Mouse (Mus musculus) kidney, adult 2 months (tissue): ENCODE results near the gene Nmral1. TPM values are rescaled to one million over a fixed set of nuclear protein-coding genes. Genes with fewer than 3 reads are reported as not detected.
A peak's percentile ranks its signal among the peaks of the same experiment; 100 is the strongest.
"Not testable (repeated sequence)": the region's sequence is repeated elsewhere in the genome, so short reads cannot be mapped to it uniquely, and the experiment has no call there.

Experiments
- DNase-seq: peaks from one replicate; pipeline ENCODE4 v3.0.0; 2021
- H3K27ac ChIP-seq: fragments of 200-500 bp; 2 replicates; pipeline ENCODE4 v1.5.1; 2012; ENCODE audit warnings: low read depth, low read length, control low read depth, inconsistent platforms; ENCODE audit not compliant: insufficient read depth
- H3K27me3 ChIP-seq: fragments of 200-500 bp; replicated peaks from 2 replicates; pipeline ENCODE4 v1.6.1; 2012; ENCODE audit warnings: mild to moderate bottlenecking, moderate library complexity, low read length, inconsistent platforms; ENCODE audit not compliant: control insufficient read depth, insufficient read depth
- H3K36me3 ChIP-seq: fragments of 200-500 bp; 2 replicates; pipeline ENCODE4 v1.6.1; 2012; ENCODE audit warnings: mild to moderate bottlenecking, moderate library complexity, low read length, inconsistent platforms; ENCODE audit not compliant: control insufficient read depth, insufficient read depth
- H3K4me1 ChIP-seq: fragments of 200-500 bp; 2 replicates; pipeline ENCODE4 v1.6.1; 2011; ENCODE audit warnings: low read length; ENCODE audit not compliant: control insufficient read depth, insufficient read depth
- H3K4me3 ChIP-seq: fragments of 200-500 bp; 2 replicates; pipeline ENCODE4 v1.5.1; 2011; ENCODE audit warnings: mild to moderate bottlenecking, low read depth, low read length, control low read depth; ENCODE audit not compliant: insufficient read depth
- CTCF ChIP-seq: fragments of 200-500 bp; conservative IDR thresholded peaks from 2 replicates; pipeline ENCODE4 v1.5.1; 2011; ENCODE audit warnings: low read depth, mild to moderate bottlenecking, control low read depth, low read length, moderate library complexity, mixed read lengths; ENCODE audit not compliant: insufficient read depth, insufficient read length
- POLR2A ChIP-seq: fragments of 200-500 bp; IDR thresholded peaks from one replicate; pipeline ENCODE4 v1.6.1; 2011; ENCODE audit warnings: low read depth, low read length, control low read depth
- WGBS: fragments of 180-500 bp; shearing (Covaris S2); methylation state at CpG from one replicate; pipeline ENCODE4 v1.1.7; 2018; 5-methylcytosine and 5-hydroxymethylcytosine counted together
- polyA plus RNA-seq: library from polyadenylated mRNA; depleted of rRNA; stranded (reverse); fragments of >200 nt; gene quantifications from 2 replicates; pipeline ENCODE4 v1.2.3, GENCODE M21; 2012

Nmral1 gene
- polyA plus RNA-seq, 1 experiment: 6.6 TPM

DNA sequence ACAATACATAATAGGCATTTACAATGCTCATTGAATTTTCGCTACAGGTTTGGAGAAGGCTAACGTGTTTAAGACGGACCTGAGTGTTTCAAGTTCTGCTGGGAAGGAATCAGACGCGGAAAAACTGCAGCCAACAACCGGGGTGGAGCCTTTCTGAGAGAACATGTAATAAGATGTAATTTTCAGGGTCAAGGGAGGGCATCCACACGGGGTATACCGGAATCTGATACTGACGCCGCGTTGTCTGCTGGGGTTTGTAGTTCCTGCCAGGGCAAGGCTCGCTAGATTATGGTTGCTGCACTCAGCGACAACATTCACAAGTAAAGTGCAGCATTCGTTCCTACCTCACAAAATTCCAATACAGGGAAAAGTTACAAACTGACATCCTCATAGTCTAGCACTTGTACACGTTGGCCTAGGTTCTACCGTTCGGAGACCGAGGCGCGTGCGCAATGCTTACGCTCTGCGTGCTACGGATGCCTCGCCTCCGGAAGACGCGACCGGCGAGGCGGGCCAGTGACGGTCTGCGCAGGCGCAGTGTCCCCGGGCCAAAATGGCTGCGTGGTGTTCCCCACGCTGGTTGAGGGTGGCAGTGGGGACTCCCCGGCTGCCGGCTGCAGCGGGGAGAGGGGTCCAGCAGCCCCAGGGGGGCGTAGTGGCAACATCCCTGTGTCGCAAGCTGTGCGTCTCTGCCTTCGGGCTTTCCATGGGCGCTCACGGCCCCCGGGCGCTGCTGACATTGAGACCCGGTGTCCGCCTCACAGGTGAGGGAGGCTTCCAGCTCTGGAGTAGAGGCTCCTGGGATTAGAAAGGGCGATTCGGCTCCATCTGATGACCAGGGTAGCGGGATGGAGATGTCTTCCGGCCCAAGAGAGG, 35.3 kb downstream of the Nmral1 start:
- Histone ChIP-seq H3K36me3 (peaks cover 2% of the 10 kb centered on the region), H3K27ac (peak overlapping the region; percentile 95), H3K4me3 (peak overlapping the region; percentile 87), H3K4me1 (peaks cover 8% of the 10 kb centered on the region), H3K27me3 (no peaks in the 10 kb centered on the region)
- peak; percentile 96 for DNase-seq
- 1% methylated on average over 54 of the region's 54 CpGs for WGBS
- no peak for TF ChIP-seq CTCF
- peak; percentile 79 for TF ChIP-seq POLR2A

DNA sequence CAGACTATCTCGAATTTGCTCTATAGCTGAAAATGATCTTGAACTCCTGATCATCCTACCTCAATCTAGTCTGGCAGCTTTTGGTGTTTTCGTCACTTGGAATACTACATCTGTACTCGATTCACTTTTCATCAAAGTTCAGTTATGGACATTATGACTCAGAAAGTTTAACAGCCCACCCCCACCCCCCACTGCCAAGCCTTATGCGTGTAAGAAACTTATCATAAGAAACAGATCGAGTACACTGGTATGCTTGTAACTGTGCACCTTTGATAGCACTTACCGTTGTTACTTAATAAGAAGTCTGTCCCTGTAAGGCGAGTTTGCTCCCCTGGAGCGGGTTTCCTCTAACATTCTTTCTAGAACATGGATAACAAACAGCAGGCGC, 36.0 kb downstream of the Nmral1 start:
- no peaks in the 10 kb centered on the region for H3K27me3 ChIP-seq
- WGBS: 22% methylated on average over 9 of the region's 9 CpGs
- DNase-seq: no peak
- H3K36me3 ChIP-seq: no peaks in the 10 kb centered on the region; the same call in 1 of the 2 replicates
- H3K27ac ChIP-seq: peak overlapping the region; percentile 95
- TF ChIP-seq POLR2A (no peak), CTCF (no peak)
- H3K4me3 ChIP-seq: peak overlapping the region; percentile 87
- H3K4me1 ChIP-seq: peaks cover 12% of the 10 kb centered on the region

DNA sequence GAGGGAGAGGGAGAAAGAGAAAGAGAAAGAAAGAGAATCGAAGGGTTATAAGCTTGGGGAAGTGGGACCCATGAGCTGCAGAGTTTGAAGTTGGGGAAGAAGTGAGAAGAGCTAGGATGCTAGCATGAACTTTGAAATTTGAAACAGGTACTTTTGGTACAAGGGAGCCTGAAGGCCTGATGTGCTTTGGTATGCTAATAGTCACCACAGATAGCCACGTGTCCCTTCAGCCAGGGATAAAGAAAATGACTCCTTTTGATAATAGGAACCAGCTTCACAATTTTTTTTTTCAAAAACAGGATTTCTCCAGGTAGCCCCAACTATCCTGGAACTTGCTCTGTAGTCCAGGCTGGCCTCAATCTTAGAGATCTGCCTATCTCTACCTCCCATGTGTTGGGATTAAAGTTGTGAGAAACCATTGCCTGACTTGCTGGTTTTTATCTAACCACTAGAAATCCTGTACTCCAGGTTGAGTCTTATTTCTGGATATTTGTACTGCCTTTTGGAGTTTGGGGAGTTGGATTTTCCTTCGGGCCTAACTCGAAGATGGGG, 36.5 kb downstream of the Nmral1 start:
- H3K4me3 ChIP-seq: no peak overlapping the region
- H3K4me1 ChIP-seq: peaks cover 12% of the 10 kb centered on the region
- DNase-seq: no peak
- peak overlapping the region; percentile 95 for H3K27ac ChIP-seq
- 81% methylated on average over 4 of the region's 4 CpGs for WGBS
- TF ChIP-seq CTCF (no peak), POLR2A (no peak)
- no peaks in the 10 kb centered on the region for H3K27me3 ChIP-seq
- no peaks in the 10 kb centered on the region; the same call in 1 of the 2 replicates for H3K36me3 ChIP-seq

DNA sequence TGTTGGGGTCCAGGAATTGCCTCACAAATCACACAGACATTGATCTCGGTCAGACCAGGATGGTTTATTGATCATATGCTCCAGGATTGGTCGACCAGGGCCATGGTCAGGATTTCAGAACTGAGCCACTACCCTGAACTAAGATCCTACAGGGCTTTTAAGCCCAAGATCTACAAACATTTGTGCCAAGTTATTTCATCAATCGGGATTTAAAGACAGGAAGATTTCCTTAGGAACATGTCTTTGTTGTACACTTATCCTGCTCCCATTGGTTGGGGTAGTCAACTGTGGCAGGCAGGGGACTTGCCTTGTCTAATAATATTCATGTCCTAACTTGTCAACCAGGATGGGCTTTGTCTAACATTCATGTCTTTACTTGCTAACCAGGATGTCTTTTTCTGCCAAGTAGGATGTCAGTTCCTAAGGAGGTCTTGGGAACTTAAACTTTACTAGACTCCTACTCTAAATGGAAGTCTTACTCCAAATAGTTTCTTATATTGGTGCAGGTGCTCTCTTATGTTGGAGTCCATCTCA, 38.2 kb downstream of the Nmral1 start:
- DNase-seq, H3K4me3 ChIP-seq, H3K36me3 ChIP-seq, H3K27ac ChIP-seq, H3K27me3 ChIP-seq: not testable (repeated sequence)
- 83% methylated on average over 3 of the region's 3 CpGs for WGBS
- H3K4me1 ChIP-seq: peaks cover 12% of the 10 kb centered on the region

DNA sequence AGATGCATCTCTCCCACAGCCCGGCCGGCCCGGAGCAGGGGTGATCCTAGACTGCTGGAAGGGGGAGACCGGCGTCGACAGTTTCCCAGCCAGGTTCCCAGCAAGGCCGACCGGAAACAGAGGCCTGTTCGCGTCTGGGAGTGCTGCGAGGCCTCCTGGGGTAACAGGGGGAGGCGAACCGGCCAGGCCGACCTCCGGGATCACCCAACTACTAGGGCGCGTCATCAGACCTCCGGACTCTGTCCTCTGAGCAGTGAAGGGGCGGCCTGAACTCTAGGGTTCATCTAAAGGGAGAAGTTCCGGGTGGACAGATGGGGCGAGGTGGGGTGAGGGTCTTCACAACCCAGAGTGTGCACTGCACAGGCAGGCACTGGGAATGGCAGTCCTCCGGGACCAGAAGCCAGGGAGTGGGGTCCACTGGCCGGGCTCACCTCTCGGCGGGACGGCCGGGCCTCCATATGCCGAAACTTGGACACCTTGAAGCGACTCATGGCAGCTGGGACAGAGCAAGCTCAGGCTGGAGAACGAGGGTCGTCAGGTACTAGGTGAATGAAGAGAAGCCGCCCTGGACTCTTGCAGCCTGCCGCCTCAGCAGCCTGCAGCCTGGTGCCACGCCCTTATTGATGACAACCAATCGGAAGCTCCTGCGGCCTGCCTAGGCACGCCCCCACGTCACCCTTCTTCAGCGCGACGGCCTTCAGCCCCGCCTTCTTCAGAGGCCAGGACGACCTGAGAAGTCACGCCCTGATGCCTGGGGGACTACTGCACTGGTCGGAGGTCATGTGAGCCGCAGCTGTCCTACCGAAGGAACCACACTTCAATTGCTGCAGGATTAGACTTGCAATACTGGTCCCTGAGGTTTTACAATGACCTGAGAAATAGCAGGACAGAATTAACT, 39.8 kb downstream of the Nmral1 start, which contains the start of gene Coro7:
TSS of gene Coro7 (minus strand) at position 657 of the 898 bp plus-strand sequence.
- TF ChIP-seq POLR2A (peak; percentile 48), CTCF (no peak)
- peak within 1 kb of the TSS; percentile 49 for H3K27ac ChIP-seq
- WGBS: 1% methylated on average over 47 of the region's 47 CpGs
- peaks cover 10% of the 10 kb centered on the region; the same call in 1 of the 2 replicates for H3K4me1 ChIP-seq
- peak within 1 kb of the TSS; percentile 79 for H3K4me3 ChIP-seq
- H3K27me3 ChIP-seq: no peaks in the 10 kb centered on the region
- DNase-seq: peak; percentile 97
- 0 out of 2 replicates have a peak, but pooled peaks cover 2% of the 10 kb centered on the region for H3K36me3 ChIP-seq

DNA sequence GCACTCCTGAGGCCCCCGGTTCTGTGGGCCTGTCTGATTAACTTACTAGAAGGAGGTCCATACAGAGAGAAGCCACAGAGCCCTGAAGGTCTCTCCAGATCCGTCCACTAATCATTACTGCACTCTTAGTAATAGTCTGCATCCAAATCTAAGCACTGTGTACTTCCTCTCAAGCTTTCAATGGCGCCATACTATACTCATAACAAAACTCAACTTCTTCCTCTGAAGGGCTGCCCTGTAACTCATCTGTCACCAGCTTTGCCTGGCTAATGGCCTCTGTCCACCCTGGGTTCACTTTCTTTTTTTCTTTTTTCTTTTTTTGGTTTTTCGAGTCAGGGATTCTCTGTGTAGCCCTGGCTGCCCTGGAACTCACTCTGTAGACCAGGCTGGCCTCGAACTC, 41.1 kb downstream of the Nmral1 start:
- TF ChIP-seq CTCF: no peak
- TF ChIP-seq POLR2A: no peak
- WGBS: 85% methylated on average over 5 of the region's 5 CpGs
- DNase-seq: no peak

More for the DNA sequence above, 41.1 kb downstream of the Nmral1 start:
- H3K27me3 ChIP-seq: no peaks in the 10 kb centered on the region
- H3K27ac ChIP-seq: no peak overlapping the region
- no peak overlapping the region for H3K4me3 ChIP-seq
- H3K36me3 ChIP-seq: 0 out of 2 replicates have a peak, but pooled peaks cover 2% of the 10 kb centered on the region
- H3K4me1 ChIP-seq: peaks cover 8% of the 10 kb centered on the region; the same call in 1 of the 2 replicates
